Mouse (Mus musculus): ENCODE data around the gene Hrh1.

- TF ChIP-seq CTCF (conservative IDR thresholded peaks at IDR 0.05; ENCODE audit: insufficient read depth, insufficient read length, low read depth, low read length) (no peak), POLR2A (IDR thresholded peaks at IDR 0.05; ENCODE audit: low read depth, low read length) (no peak)
Measured at GRCm38 (mm10) chr6:114390129-114390528, 7.6 kb upstream of the Hrh1 start.

Data from kidney, adult 2 months (tissue).